Mouse (Mus musculus) layer of hippocampus, adult 2 months (tissue): ENCODE results near the gene Eif3m. TPM values are rescaled to one million over a fixed set of nuclear protein-coding genes. Genes with fewer than 3 reads are reported as not detected.
"Not testable (repeated sequence)": the region's sequence is repeated elsewhere in the genome, so short reads cannot be mapped to it uniquely, and the experiment has no call there.

Experiments used
- DNase-seq, 2 experiments: peaks; one replicate each; pipeline ENCODE4 v3.0.0; 2022; ENCODE audit warnings: low spot score in 2 of 2
- H3K27ac ChIP-seq: fragments of 200-600 bp; 2 replicates; pipeline ENCODE4 v1.8.1; 2022
- H3K4me3 ChIP-seq: fragments of 200-600 bp; 2 replicates; pipeline ENCODE4 v1.8.1; 2022; ENCODE audit warnings: mild to moderate bottlenecking
- CTCF ChIP-seq: fragments of 200-600 bp; conservative IDR thresholded peaks from 2 replicates; pipeline ENCODE4 v1.8.1; 2022; ENCODE audit warnings: antibody characterized with exemption, mild to moderate bottlenecking, moderate library complexity
- total RNA-seq, 2 experiments: library from RNA; stranded (reverse); gene quantifications; 2 replicates each; pipeline ENCODE4 v1.2.3; 2021

The Eif3m gene
- total RNA-seq, 2 experiments from 2014 or later: 92.7 to 97.6 TPM

GRCm38 (mm10) chr2:105028806-105029205 lies 11.9 kb upstream of the Eif3m start:
- no peak for DNase-seq
- Histone ChIP-seq H3K4me3 (no peak overlapping the region), H3K27ac (no peak overlapping the region)
- TF ChIP-seq CTCF: no peak

DNA sequence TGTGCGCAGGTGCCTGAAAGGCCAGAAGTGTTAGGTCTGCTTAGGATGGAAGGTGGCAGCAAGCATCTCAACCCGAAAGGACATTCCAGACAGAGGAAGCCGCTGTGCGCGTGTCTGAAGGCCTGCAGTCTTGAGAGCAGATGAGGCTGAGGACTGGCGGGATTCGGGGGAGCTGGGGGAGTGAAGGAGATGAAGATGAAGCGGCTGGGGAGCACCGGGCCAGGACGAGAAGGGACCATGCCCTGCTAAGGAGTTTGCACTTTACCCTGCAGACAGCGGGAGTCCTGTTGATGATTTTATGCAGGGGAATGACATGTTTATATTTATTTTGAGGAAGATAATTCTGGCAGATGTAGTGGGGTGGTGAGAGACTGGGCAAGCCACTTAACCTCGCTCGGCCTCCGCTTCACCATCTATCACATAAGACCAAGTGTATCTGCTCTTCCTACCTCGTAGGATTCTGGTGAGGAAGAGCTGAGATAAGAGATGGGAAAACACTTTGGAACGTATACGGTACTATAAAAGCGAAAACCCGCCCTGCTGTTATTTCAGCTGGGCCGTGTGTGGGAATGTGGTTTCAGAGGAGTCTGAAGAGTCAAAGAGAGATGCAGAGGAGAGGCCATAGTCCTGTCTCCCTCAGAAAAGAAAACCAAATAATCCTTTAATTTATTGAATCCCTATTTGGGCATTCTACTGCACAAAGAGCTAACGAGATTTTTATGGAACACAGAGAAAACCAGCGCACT lies 10.2 kb upstream of the Eif3m start:
- Histone ChIP-seq H3K27ac (no peak overlapping the region), H3K4me3 (no peak overlapping the region)
- DNase-seq: no peak
- no peak for TF ChIP-seq CTCF

GRCm38 (mm10) chr2:105025610-105026009 lies 8.7 kb upstream of the Eif3m start:
- not testable (repeated sequence) for DNase-seq, H3K27ac ChIP-seq, H3K4me3 ChIP-seq

DNA sequence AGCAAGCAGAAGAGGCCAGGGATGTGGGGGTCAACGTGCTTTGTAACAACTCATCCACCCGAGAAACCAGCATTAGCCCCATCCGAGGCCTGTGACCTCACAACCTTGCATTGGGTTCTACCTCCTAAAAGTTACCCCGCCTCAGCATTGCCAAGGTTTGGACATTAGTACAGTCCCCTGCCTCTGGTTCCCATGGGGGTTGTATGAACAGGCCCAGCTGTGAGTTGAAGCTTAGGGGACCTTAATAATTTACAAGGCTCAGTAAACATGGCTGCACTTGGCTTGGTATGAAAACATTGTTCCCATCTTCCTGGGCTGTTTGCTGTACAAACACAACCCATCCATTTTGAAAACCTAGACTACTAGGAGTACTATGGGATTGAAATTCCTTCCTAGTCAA lies 6.9 kb upstream of the Eif3m start:
- Histone ChIP-seq H3K27ac (no peak overlapping the region), H3K4me3 (no peak overlapping the region)
- DNase-seq: no peak
- TF ChIP-seq CTCF: no peak

DNA sequence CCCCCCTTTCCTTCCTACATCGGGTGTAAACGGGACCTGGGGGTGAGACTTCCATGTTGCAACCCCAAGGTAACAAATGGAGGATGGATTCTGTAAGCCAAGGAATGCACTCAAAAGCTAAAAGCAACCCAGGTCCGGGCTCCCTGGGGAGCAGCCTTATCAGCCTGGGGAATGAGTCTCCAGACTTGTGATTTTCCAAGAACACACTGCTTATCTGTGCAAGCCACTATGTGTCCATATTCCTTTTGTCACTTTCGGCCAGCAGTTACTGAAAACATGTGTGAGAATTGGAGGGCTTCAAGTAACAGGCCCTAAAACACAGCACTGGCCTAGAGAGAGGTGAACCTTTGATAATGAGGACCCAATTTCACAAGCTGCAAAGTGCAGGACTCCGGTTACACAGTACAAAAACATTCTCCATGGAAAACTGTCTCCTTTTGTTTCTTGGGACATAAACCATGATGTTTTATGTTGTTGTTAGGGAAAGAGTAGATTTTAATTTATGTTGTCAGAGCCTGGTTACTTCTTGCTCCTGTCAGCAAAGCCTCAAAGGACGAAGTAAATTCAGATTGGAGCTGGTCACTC lies 6.2 kb upstream of the Eif3m start:
- DNase-seq: no peak
- no peak overlapping the region for H3K4me3 ChIP-seq
- no peak overlapping the region for H3K27ac ChIP-seq
- no peak for TF ChIP-seq CTCF

DNA sequence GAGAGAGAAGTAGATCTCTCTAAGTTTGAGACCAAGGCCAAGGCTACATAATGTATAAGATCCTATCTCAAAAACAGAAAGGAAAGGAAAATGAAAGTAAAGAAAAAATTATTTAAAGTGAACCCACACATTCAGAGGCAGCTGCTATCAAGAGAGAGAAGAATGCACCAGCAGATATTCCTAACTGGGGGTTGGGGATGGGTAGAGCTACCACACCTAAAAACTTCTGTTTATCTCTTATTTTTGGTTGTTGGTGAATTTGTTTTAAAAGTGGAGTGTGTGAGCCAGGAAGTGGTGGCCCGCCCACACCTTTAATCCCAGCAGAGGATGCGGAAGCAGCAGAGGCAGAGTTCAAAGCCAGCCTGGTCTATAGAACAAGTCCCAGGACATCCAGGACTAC lies 5.0 kb upstream of the Eif3m start:
- DNase-seq: no peak
- no peak for TF ChIP-seq CTCF
- no peak overlapping the region for H3K27ac ChIP-seq
- no peak overlapping the region for H3K4me3 ChIP-seq

GRCm38 (mm10) chr2:105021256-105021655 lies 4.4 kb upstream of the Eif3m start:
- DNase-seq: no peak
- Histone ChIP-seq H3K27ac (no peak overlapping the region), H3K4me3 (no peak overlapping the region)
- no peak for TF ChIP-seq CTCF

DNA sequence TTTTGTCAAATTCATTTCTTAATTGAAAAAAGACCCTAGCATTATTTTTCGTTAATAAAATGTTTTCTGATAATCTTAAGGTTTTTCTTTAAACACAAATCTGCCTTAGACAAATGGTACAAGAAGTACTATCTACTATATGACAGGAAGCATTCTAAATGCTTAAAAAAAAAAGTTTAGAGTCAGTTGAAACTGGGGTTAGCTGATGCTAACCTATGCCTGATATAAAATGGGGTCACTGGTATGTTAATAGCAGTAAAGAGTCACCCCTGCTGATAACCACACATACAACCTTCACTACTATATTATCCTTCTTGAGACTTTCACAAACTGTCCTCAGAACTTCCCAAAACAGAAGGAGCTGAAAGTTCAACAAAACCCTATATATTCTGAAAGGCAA lies 2.6 kb upstream of the Eif3m start:
- Histone ChIP-seq H3K27ac (no peak overlapping the region), H3K4me3 (no peak overlapping the region)
- TF ChIP-seq CTCF: no peak
- DNase-seq: no peak

DNA sequence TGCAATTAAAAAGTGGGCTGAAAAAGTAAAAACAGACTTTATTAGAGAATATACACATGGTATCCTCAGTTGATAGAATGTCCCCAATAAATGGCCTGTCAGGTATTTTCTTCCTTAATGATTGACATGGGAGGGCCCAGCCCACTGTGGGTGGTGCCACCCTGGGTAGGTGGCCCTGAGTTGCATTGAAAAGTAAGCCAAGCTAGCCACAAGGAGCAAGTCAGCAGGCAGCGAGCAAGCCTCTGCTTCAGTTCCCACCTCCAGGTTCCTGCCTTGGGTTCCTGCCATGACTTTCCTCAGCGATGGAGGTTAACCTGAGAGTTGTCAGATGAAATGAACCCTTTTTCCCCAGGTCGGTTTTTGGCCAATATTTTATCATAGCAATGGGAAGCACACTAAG lies 922 bp upstream of the Eif3m start:
- TF ChIP-seq CTCF: no peak
- Histone ChIP-seq H3K27ac (no peak overlapping the region), H3K4me3 (no peak overlapping the region)
- no peak for DNase-seq

DNA sequence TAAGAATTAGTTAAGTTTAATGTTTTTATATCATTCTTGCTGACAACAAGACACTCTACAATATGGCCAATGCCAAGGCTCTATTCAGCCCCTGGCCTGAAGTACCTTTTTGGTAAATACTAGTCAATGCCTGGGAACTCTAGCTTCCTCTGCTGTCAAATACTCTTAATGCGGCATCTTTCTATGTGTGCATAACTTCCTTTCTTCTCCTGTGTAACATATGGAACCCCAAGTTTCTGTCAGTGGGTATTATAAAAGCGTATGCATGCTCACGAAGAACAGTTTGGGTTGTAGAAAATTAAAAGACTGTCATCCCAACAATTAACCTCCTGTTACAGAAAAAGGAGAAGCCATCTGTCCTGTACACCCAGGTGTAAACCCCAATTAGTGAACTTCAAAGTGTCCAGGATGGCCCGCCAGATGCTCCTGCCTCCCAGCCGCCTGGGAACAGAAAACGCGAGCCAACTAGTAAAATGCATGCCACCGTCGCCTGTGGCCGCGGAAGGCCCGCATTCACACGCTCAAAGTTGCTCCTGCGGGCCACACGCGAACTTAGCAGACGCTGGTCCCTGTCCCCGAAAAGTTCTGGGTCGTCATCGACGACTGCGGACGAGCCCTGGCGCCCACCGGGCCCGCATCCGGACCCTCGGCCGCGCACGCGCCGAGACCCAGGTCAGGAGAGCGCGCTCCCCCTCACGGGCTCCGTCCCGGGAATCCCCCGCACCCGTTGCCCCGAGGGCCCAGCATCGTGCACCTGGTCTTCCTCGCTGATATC lies 501 bp downstream of the Eif3m start:
- peak overlapping the region; percentile 93 for H3K4me3 ChIP-seq
- no peak for TF ChIP-seq CTCF
- DNase-seq: no peak
- peak overlapping the region; percentile 95 for H3K27ac ChIP-seq

DNA sequence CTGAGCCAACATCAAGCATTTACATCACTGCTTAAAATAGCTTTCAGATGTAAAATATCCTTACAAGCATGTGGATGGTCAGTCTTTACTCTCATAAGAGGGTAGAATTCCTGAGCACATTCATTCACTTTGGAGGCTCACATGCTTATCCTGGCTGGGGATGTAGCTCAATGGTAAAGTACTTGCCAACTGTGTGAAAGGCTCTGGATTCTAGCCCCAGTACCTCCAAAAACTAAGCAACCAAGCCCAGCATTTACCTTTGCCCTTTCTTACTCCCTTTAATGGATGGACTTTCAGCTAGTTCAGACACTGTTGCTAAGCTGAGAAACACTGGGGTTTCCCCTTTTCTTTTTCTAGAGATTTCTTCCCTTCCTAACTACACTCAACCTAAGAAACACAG lies 9.6 kb downstream of the Eif3m start:
- DNase-seq: no peak
- TF ChIP-seq CTCF: no peak
- Histone ChIP-seq H3K27ac (no peak overlapping the region), H3K4me3 (no peak overlapping the region)

DNA sequence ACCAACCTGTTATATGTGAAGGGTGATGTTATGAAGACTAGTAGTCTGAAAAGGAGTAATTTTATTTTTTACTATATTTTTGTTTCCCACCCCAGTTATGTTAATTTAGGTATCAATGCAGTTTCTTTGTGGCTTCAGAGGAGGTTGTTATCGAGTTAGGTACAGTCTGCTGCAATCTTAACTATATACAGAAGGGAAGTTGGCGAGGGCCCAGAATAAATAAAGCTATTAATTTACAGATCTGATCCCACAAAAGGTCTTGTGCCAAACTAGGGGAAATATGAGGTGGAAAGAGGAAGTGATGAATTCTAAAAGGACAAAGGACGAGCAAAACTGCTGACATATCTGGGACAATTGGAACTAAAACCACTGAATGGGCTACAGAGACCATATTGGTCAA lies 20.7 kb downstream of the Eif3m start:
- Histone ChIP-seq H3K27ac (no peak overlapping the region), H3K4me3 (no peak overlapping the region)
- no peak for DNase-seq
- TF ChIP-seq CTCF: no peak

GRCm38 (mm10) chr2:104994436-104994835 lies 22.4 kb downstream of the Eif3m start:
- Histone ChIP-seq H3K27ac (no peak overlapping the region), H3K4me3 (no peak overlapping the region)
- no peak for TF ChIP-seq CTCF
- DNase-seq: no peak

DNA sequence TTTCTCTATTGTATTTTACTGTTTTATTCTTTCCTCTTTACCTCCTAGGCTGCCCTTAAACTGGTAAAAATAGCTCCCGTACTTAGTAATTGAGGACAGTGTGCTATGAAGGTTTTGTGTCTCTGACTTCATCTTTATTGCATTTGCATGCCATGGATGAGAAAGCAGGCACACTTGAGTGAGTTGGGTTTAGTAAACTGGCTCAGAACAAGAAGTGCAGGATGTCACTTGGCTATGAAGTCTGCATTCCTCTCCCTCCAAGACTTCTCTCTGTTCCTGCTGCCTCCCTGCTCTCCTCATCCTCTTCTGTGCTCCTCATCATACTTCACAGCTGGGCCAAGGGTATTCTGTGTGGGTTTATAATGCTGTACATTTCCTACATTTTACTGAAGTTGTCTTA lies 27.9 kb downstream of the Eif3m start:
- no peak for TF ChIP-seq CTCF
- no peak overlapping the region for H3K27ac ChIP-seq
- H3K4me3 ChIP-seq: no peak overlapping the region
- no peak for DNase-seq
